ENCODE assay signal across 12 mouse cellular contexts in the genomic region with DNA sequence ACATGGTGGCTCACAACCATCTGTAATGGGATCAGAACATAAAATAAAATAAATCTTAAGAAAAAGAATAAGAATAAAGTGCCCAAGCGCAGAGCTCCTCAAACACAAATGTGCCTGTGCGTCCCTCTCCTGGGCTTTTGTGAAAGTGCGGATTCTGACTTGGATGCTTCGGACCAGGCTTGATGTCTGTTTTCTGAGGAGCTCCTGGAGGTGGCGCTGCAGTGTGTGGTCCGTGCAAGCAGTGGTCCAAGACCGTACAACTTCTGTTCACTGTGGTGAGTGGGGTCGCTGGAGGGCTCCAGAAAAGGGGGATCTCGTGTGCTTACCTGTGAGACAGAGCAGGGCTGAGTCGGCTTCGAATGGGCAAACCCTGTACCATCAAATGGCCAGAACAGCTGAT. TPM values are rescaled to one million over a fixed set of nuclear protein-coding genes. Genes with fewer than 3 reads are reported as not detected.
DNase-seq lines count a peak whose midpoint lies in the region; ATAC-seq and TF ChIP-seq lines count a peak whose summit lies in the region.
"Had no signal": no experiment of that assay in that cellular context is flagged by ENCODE, and none has a peak within 500 bp of the region (broad histone marks: within the 10 kb centered on the region; RNA-seq: fewer than 3 reads in every experiment).

No protein-coding gene starts in this region.

- POLR2A ChIA-PET in Patski (lab: Charles Lee) = no interaction called here

- H3K9ac ChIP-seq in heart, adult 2 months (ENCODE audit: low read depth, low read length) = no peak overlapping the region
- H3K9ac ChIP-seq in lung, postnatal 0 days (replicated peaks; ENCODE audit: low read depth) = no peak overlapping the region
- no peak overlapping the region for H3K9ac ChIP-seq in embryonic facial prominence, embryonic 11.5 days (replicated peaks; ENCODE audit: low read length)

- in situ Hi-C loops in Patski (cut with MboI; ENCODE audit: low pct_unique_long_range_greater_than_20kb) = no loop called here

- no peak for TF ChIP-seq EP300 in heart, adult 2 months (IDR thresholded peaks at IDR 0.05; ENCODE audit: insufficient read depth, low read depth, low read length)
- no peak for TF ChIP-seq EP300 in lung, postnatal 0 days (IDR thresholded peaks at IDR 0.05)

- intact Hi-C loops in heart, adult 2 months (cut with DNase I) = no loop called here
- intact Hi-C loops in heart, postnatal 14 days (cut with DNase I) = no loop called here

- no peak overlapping the region for H3K4me3 ChIP-seq in heart, adult 2 months
- H3K4me3 ChIP-seq in lung, postnatal 0 days (ENCODE audit: low read depth, low read length) = no peak overlapping the region
- no peak overlapping the region for H3K4me3 ChIP-seq in embryonic facial prominence, embryonic 11.5 days (ENCODE audit: low read depth, low read length)

- no peak for TF ChIP-seq POLR2A in heart, adult 2 months (IDR thresholded peaks at IDR 0.05; ENCODE audit: insufficient read depth, low read depth, low read length)

- no peaks in the 10 kb centered on the region for H3K9me3 ChIP-seq in lung, postnatal 0 days (ENCODE audit: low read length)
- H3K9me3 ChIP-seq in embryonic facial prominence, embryonic 11.5 days (replicated peaks; ENCODE audit: control insufficient read depth, low read length) = no peaks in the 10 kb centered on the region

- peaks cover 3% of the 10 kb centered on the region; the same call in 1 of the 2 replicates for H3K4me1 ChIP-seq in heart, adult 2 months (ENCODE audit: control insufficient read depth, insufficient read depth, low read length)
- H3K4me1 ChIP-seq in lung, postnatal 0 days (ENCODE audit: insufficient read depth, low read depth, low read length) = no peaks in the 10 kb centered on the region
- H3K4me1 ChIP-seq in embryonic facial prominence, embryonic 11.5 days (ENCODE audit: control insufficient read depth, insufficient read depth, low read length) = no peaks in the 10 kb centered on the region

- TF ChIP-seq CTCF in heart, adult 2 months (IDR thresholded peaks at IDR 0.05) = peak; percentile 23
- peak; percentile 48 for TF ChIP-seq CTCF in lung, postnatal 0 days (IDR thresholded peaks at IDR 0.05)
- TF ChIP-seq CTCF in Patski (IDR thresholded peaks at IDR 0.05) = peak; percentile 29

- no peak for ATAC-seq in lung, postnatal 0 days
- ATAC-seq in Patski = no peak
- ATAC-seq in embryonic facial prominence, embryonic 11.5 days (replicated peaks; ENCODE audit: insufficient number of reproducible peaks, low FRiP score, low TSS enrichment, low read depth) = no peak

- H3K79me2 ChIP-seq in heart, adult 2 months (replicated peaks; ENCODE audit: control insufficient read depth, insufficient read depth, low read length) = no peaks in the 10 kb centered on the region

- no peak overlapping the region for H3K4me2 ChIP-seq in lung, postnatal 0 days (replicated peaks; ENCODE audit: low read depth, low read length)
- no peak overlapping the region for H3K4me2 ChIP-seq in embryonic facial prominence, embryonic 11.5 days (ENCODE audit: low read depth, low read length)

- DNase-seq in heart, adult 2 months = no peak
- no peak for DNase-seq in heart, postnatal 14 days
- no peak for DNase-seq in lung, postnatal 0 days (ENCODE audit: low spot score)
- DNase-seq in lung, adult 18-20 months = no peak
- no peak for DNase-seq in Patski (ENCODE audit: low read depth, low spot score)
- peak; percentile 29 for DNase-seq in embryonic facial prominence, embryonic 11.5 days (ENCODE audit: low spot score)
- no peak for DNase-seq in natural killer cell, adult 2 months (ENCODE audit: low spot score in 2 of 2)
- no peak for DNase-seq in gastrocnemius, postnatal 4 days (ENCODE audit: low spot score in 2 of 2)
- DNase-seq: lung, adult 2 months; spleen, adult 18-20 months had no signal

- WGBS in heart, adult 2 months = 51% methylated on average over 11 of the region's 11 CpGs
- WGBS in lung, postnatal 0 days = 41% methylated on average over 11 of the region's 11 CpGs
- WGBS in embryonic facial prominence, embryonic 11.5 days = 28% methylated on average over 11 of the region's 11 CpGs

- H3K27me3 ChIP-seq in heart, adult 2 months (ENCODE audit: control insufficient read depth, insufficient read depth, low read length) = no peaks in the 10 kb centered on the region
- H3K27me3 ChIP-seq in lung, postnatal 0 days (replicated peaks; ENCODE audit: insufficient read depth, low read length) = no peaks in the 10 kb centered on the region
- no peaks in the 10 kb centered on the region for H3K27me3 ChIP-seq in Patski
- no peaks in the 10 kb centered on the region for H3K27me3 ChIP-seq in embryonic facial prominence, embryonic 11.5 days (ENCODE audit: control insufficient read depth, insufficient read depth, low read length)

- CTCF ChIA-PET in Patski (lab: Charles Lee) = no interaction called here

- H3K27ac ChIP-seq in heart, adult 2 months = no peak overlapping the region
- H3K27ac ChIP-seq in lung, postnatal 0 days (ENCODE audit: low read length) = no peak overlapping the region
- no peak overlapping the region for H3K27ac ChIP-seq in embryonic facial prominence, embryonic 11.5 days (replicated peaks; ENCODE audit: low read depth, low read length)

- no peaks in the 10 kb centered on the region for H3K36me3 ChIP-seq in heart, adult 2 months (ENCODE audit: control insufficient read depth, insufficient read depth, low read length)
- no peaks in the 10 kb centered on the region for H3K36me3 ChIP-seq in lung, postnatal 0 days (ENCODE audit: insufficient read depth, low read length)
- no peaks in the 10 kb centered on the region for H3K36me3 ChIP-seq in embryonic facial prominence, embryonic 11.5 days (replicated peaks; ENCODE audit: control insufficient read depth, insufficient read depth, low read depth, low read length)

RNA-seq across cellular contexts. Expression of a gene that starts 25.9 kb away (rescaled TPM):
- total RNA-seq in heart, adult 2 months (2021) = not detected
- polyA plus RNA-seq in heart, adult 2 months (2012; rRNA removed) = not detected in 2 replicates
- not detected for total RNA-seq in heart, postnatal 14 days (2021)
- not detected in 2 replicates for polyA plus RNA-seq in lung, postnatal 0 days (2015; fragmentation: Nextera tagmentation; extraction: Ambion mirVana)
- polyA plus RNA-seq in Patski (2021) = not detected
- polyA plus RNA-seq in embryonic facial prominence, embryonic 11.5 days (2014; fragmentation: Nextera tagmentation; extraction: Ambion mirVana) = 1.3 and 3.8 TPM in 2 replicates
- total RNA-seq in gastrocnemius, postnatal 4 days (2021) = not detected
- polyA plus RNA-seq: heart, embryonic 16.5 days; large intestine, adult 2 months; lung, adult 2 months had no signal
